Mouse (Mus musculus) neural tube, embryonic 12.5 days (tissue): ENCODE measurements around the gene Cir1. TPM values are rescaled to one million over a fixed set of nuclear protein-coding genes. Genes with fewer than 3 reads are reported as not detected.
A peak's percentile ranks its signal among the peaks of the same experiment; 100 is the strongest.

ENCODE experiments used
- ATAC-seq: fragments of 200-750 bp; cut with Nextera tagmentation; 2 replicates; pipeline ENCODE4 v1.8.0; 2017; ENCODE audit warnings: low read depth, mild to moderate bottlenecking, moderate TSS enrichment, moderate library complexity; ENCODE audit not compliant: low FRiP score
- H3K27ac ChIP-seq: fragments of 300-500 bp; sonication (generic); 2 replicates; pipeline ENCODE4 v1.5.1; 2016
- H3K27me3 ChIP-seq: fragments of 300-500 bp; sonication (generic); replicated peaks from 2 replicates; pipeline ENCODE4 v1.6.1; 2016; ENCODE audit warnings: mild to moderate bottlenecking
- H3K36me3 ChIP-seq: fragments of 300-500 bp; sonication (generic); 2 replicates; pipeline ENCODE4 v1.6.1; 2016; ENCODE audit warnings: mild to moderate bottlenecking
- H3K4me1 ChIP-seq: fragments of 300-500 bp; sonication (generic); 2 replicates; pipeline ENCODE4 v1.6.1; 2016
- H3K4me2 ChIP-seq: fragments of 300-500 bp; sonication (generic); replicated peaks from 2 replicates; pipeline ENCODE4 v1.6.1; 2016; ENCODE audit warnings: mild to moderate bottlenecking
- H3K4me3 ChIP-seq: fragments of 300-500 bp; sonication (generic); 2 replicates; pipeline ENCODE4 v1.5.1; 2016
- H3K9ac ChIP-seq: fragments of 300-500 bp; sonication (generic); 2 replicates; pipeline ENCODE4 v1.6.1; 2016; ENCODE audit warnings: mild to moderate bottlenecking
- H3K9me3 ChIP-seq: fragments of 300-500 bp; sonication (generic); 2 replicates; pipeline ENCODE4 v1.6.1; 2016; ENCODE audit warnings: mild to moderate bottlenecking
- WGBS: fragments of 180-500 bp; shearing (Covaris S2); methylation state at CpG from one replicate; pipeline ENCODE4 v1.1.7; 2016; 5-methylcytosine and 5-hydroxymethylcytosine counted together
- polyA plus RNA-seq: library from polyadenylated mRNA; unstranded; fragments of >200 nt; fragmentation: Nextera tagmentation; extraction: Ambion mirVana; gene quantifications from 2 replicates; pipeline ENCODE4 v1.2.1, GENCODE M21; 2016

The Cir1 gene
- polyA plus RNA-seq, 1 experiment from 2014 or later = 23.9 TPM

GRCm38 (mm10) chr2:73277021-73277708 lies 35.3 kb downstream of the Cir1 start:
- Histone ChIP-seq H3K36me3 (no peaks in the 10 kb centered on the region), H3K9ac (0 out of 2 replicates have a peak overlapping the region, but pooled peaks have one; percentile 38), H3K27ac (no peak overlapping the region), H3K4me3 (peak overlapping the region; percentile 23; the same call in 1 of the 2 replicates), H3K9me3 (no peaks in the 10 kb centered on the region), H3K4me2 (peak overlapping the region; percentile 40), H3K4me1 (peaks cover 54% of the 10 kb centered on the region), H3K27me3 (peaks cover 75% of the 10 kb centered on the region)
- no peak for ATAC-seq
- WGBS = under 1% methylated on average over 38 of the region's 38 CpGs

DNA sequence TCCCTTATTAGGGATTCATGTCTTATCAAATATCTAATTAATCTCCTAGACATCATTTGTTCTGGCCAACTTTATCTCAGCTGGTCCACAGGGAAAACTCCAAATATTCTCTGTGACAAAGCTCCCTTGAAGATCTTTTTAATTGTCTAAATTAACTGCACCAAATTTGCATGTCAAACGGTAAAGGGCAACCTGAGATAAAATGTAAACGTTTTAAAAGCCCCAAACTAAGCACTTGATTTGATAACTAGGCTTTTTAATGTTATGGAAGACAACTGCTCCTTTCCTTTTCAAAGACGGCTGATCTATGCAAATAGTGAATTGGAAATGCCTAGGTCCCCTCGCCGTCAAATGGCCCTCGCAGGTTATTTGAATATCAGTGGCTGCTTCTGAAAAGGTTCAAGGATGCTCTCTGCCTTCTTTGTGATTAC lies 36.3 kb downstream of the Cir1 start:
- no peak overlapping the region for H3K27ac ChIP-seq
- peaks cover 74% of the 10 kb centered on the region for H3K27me3 ChIP-seq
- no peak overlapping the region for H3K4me2 ChIP-seq

GRCm38 (mm10) chr2:73275261-73276040 lies 37.0 kb downstream of the Cir1 start:
- no peak overlapping the region for H3K4me3 ChIP-seq
- H3K9me3 ChIP-seq = no peaks in the 10 kb centered on the region
- H3K27ac ChIP-seq = no peak overlapping the region
- H3K4me1 ChIP-seq = peaks cover 59% of the 10 kb centered on the region
- WGBS = 9% methylated on average over 8 of the region's 8 CpGs
- no peaks in the 10 kb centered on the region for H3K36me3 ChIP-seq
- no peak for ATAC-seq
- H3K4me2 ChIP-seq = no peak overlapping the region
- H3K9ac ChIP-seq = no peak overlapping the region
- H3K27me3 ChIP-seq = peaks cover 74% of the 10 kb centered on the region

More for the DNA sequence above, 36.3 kb downstream of the Cir1 start:
- no peak overlapping the region for H3K4me3 ChIP-seq
- H3K4me1 ChIP-seq = peaks cover 61% of the 10 kb centered on the region
- no peak for ATAC-seq
- H3K9ac ChIP-seq = no peak overlapping the region
- H3K36me3 ChIP-seq = no peaks in the 10 kb centered on the region
- no peaks in the 10 kb centered on the region for H3K9me3 ChIP-seq
- WGBS = under 1% methylated on average over 6 of the region's 6 CpGs

GRCm38 (mm10) chr2:73274119-73274920 lies 38.2 kb downstream of the Cir1 start:
- H3K4me2 ChIP-seq = peak overlapping the region; percentile 62
- H3K36me3 ChIP-seq = no peaks in the 10 kb centered on the region
- no peak for ATAC-seq
- H3K27ac ChIP-seq = no peak overlapping the region
- WGBS = under 1% methylated on average over 88 of the region's 88 CpGs
- H3K9ac ChIP-seq = peak overlapping the region; percentile 53
- peak overlapping the region; percentile 40 for H3K4me3 ChIP-seq
- H3K4me1 ChIP-seq = peaks cover 56% of the 10 kb centered on the region
- H3K9me3 ChIP-seq = no peaks in the 10 kb centered on the region
- peaks cover 77% of the 10 kb centered on the region for H3K27me3 ChIP-seq

DNA sequence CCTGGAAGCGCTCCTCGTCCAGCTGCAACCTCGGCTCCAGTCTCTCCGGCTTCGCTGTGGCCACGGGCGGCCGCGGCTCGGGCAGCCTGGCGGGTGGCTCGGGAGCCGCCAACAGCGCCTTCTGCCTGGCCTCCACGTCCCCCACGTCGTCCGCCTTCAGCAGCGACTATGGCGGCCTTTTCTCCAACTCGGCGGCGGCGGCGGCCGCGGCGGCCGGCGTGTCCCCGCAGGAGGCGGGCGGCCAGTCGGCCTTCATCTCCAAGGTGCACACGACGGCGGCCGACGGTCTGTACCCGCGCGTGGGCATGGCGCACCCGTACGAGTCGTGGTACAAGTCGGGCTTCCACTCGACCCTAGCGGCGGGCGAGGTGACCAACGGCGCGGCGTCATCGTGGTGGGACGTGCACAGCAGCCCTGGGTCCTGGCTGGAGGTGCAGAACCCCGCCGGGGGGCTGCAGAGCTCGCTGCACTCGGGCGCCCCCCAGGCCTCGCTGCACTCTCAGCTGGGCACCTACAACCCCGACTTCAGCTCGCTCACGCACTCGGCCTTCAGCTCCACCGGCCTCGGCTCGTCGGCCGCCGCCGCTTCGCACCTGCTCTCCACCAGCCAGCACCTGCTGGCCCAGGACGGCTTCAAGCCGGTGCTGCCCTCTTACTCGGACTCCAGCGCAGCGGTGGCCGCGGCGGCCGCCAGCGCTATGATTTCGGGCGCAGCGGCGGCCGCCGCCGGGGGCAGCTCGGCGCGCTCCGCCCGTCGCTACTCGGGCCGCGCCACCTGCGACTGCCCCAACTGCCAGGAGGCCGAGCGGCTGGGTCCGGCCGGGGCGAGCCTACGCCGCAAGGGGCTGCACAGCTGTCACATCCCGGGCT lies 39.0 kb downstream of the Cir1 start:
- no peaks in the 10 kb centered on the region for H3K9me3 ChIP-seq
- peak overlapping the region; percentile 62 for H3K4me2 ChIP-seq
- WGBS = under 1% methylated on average over 102 of the region's 110 CpGs
- peak overlapping the region; percentile 40 for H3K4me3 ChIP-seq
- H3K27ac ChIP-seq = no peak overlapping the region
- 0 out of 2 replicates have a peak, but pooled peaks have one; percentile 22 for ATAC-seq
- no peaks in the 10 kb centered on the region for H3K36me3 ChIP-seq
- peaks cover 48% of the 10 kb centered on the region for H3K4me1 ChIP-seq
- peaks cover 75% of the 10 kb centered on the region for H3K27me3 ChIP-seq
- H3K9ac ChIP-seq = peak overlapping the region; percentile 53

GRCm38 (mm10) chr2:73272351-73273248 lies 39.9 kb downstream of the Cir1 start:
- Histone ChIP-seq H3K9me3 (no peaks in the 10 kb centered on the region), H3K27ac (no peak overlapping the region), H3K4me2 (peak overlapping the region; percentile 62), H3K27me3 (peaks cover 78% of the 10 kb centered on the region), H3K9ac (peak overlapping the region; percentile 53), H3K4me3 (peak overlapping the region; percentile 40), H3K4me1 (peaks cover 45% of the 10 kb centered on the region), H3K36me3 (no peaks in the 10 kb centered on the region)
- under 1% methylated on average over 55 of the region's 55 CpGs for WGBS
- ATAC-seq = no peak

- under 1% methylated on average over 45 of the region's 48 CpGs for WGBS
- Histone ChIP-seq H3K27ac (no peak within 1 kb of the TSS), H3K4me3 (peak within 1 kb of the TSS; percentile 40), H3K36me3 (no peaks in the 10 kb centered on the region), H3K9me3 (no peaks in the 10 kb centered on the region), H3K4me1 (peaks cover 38% of the 10 kb centered on the region), H3K4me2 (peak within 1 kb of the TSS; percentile 62), H3K9ac (peak within 1 kb of the TSS; percentile 53; the same call in 1 of the 2 replicates), H3K27me3 (peaks cover 77% of the 10 kb centered on the region)
- ATAC-seq = peak; percentile 85
These were observed 40.9 kb downstream of the Cir1 start, which contains the start of gene Sp9 for GRCm38 (mm10) chr2:73271459-73272161. Sp9 (plus strand) TSS chr2:73271925.

DNA sequence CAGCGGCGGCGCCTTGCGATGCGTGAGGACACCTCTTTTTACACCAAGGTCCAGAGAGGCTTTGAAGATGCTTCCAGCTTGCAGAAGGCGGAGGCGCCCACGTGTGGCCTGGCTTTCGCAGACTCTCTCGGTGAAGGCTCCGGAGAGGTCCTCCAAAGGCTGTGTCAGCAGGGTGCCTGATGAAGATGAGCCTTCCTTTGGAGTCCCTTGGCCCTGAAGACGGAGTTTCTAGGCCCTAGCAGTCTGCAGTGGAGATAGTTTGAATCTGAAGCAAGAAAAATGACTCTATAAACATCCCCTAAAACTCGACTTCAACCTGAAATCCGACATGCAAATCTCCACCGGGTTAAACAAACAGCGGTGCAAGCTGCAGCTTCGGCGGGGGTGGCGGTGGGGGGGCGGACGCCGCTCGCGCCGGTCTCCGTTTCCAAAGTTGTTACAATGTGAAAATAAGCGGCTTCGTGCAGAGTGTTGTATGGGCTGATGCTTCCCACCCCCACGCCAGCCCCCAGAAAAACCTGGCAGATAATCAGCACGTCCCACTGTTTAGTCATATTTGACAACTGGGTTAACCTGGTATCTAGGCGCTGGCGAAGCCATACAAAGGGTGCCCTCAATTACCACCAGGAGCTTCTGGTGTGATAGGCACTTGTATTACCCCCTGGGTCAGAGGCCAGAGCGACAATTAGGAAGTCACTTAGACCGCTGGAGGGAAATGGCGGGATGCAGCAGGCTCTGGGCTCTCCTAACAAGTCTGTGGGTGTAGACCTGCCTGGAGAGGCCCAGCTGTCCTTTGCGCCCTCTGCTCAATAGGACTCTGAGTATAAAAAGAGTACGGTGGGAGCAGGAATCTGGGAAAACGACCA lies 41.7 kb downstream of the Cir1 start:
- H3K4me3 ChIP-seq = peak overlapping the region; percentile 2; the same call in 1 of the 2 replicates
- peaks cover 38% of the 10 kb centered on the region for H3K4me1 ChIP-seq
- H3K4me2 ChIP-seq = peak overlapping the region; percentile 62
- H3K9ac ChIP-seq = no peak overlapping the region
- no peak overlapping the region for H3K27ac ChIP-seq
- peaks cover 84% of the 10 kb centered on the region for H3K27me3 ChIP-seq
- ATAC-seq = peak; percentile 7; the same call in 1 of the 2 replicates
- H3K36me3 ChIP-seq = no peaks in the 10 kb centered on the region
- WGBS = under 1% methylated on average over 38 of the region's 38 CpGs
- H3K9me3 ChIP-seq = no peaks in the 10 kb centered on the region

DNA sequence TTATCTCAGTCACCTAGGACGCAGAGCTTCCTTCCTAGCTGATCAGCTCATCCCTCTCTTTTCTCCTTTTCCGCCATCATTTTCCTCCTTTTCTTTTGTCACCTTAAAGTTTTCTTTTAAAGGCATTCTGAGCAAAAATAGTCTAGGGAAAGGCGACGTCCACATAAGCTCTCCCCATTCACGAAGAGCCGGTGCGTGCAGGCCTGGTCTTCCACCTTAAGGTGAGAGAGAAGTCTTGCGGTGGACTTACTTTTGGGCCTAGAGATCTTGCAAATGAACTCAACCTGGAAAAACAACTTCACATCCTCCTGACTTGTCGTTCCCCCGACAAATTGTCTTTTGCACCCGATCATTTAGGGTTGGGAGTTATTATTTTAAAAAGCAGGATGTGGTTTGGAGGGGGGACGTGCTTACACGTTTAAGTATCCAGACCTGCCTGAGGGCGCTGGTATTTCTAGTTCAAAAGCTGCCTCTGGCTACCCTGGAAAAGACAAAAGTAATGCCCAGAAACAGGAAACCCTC lies 42.4 kb downstream of the Cir1 start:
- no peaks in the 10 kb centered on the region for H3K36me3 ChIP-seq
- no peak overlapping the region for H3K9ac ChIP-seq
- H3K27me3 ChIP-seq = peaks cover 91% of the 10 kb centered on the region
- H3K9me3 ChIP-seq = no peaks in the 10 kb centered on the region
- H3K4me1 ChIP-seq = peaks cover 38% of the 10 kb centered on the region
- H3K4me2 ChIP-seq = peak overlapping the region; percentile 62; the same call in 1 of the 2 replicates
- no peak overlapping the region for H3K27ac ChIP-seq
- whole genome bisulfite sequencing = 1% methylated on average over 14 of the region's 14 CpGs
- no peak overlapping the region for H3K4me3 ChIP-seq
- ATAC-seq = no peak
